Mouse (Mus musculus): ENCODE measurements around the gene Itgb4.

- TF ChIP-seq CTCF (IDR thresholded peaks at IDR 0.05; ENCODE audit: extremely low read depth, insufficient read length, insufficient replicate concordance, low read depth, low read length) (no peak), POLR2A (IDR thresholded peaks at IDR 0.05; ENCODE audit: low read depth, low read length) (no peak)
These were observed 28.4 kb downstream of the Itgb4 start for GRCm38 (mm10) chr11:116002894-116003293.
